Mouse (Mus musculus) embryonic fibroblast, embryonic 13.5 days (primary cell): ENCODE measurements around the gene Ceacam1. TPM values are rescaled to one million over a fixed set of nuclear protein-coding genes. Genes with fewer than 3 reads are reported as not detected.
"Not testable (repeated sequence)": the region's sequence is repeated elsewhere in the genome, so short reads cannot be mapped to it uniquely, and the experiment has no call there.

Experiments
- H3K27ac ChIP-seq: 2 replicates; pipeline ENCODE4 v1.5.1; 2012; ENCODE audit warnings: low read length, control low read depth, inconsistent platforms; ENCODE audit not compliant: insufficient read depth
- H3K4me1 ChIP-seq: 2 replicates; pipeline ENCODE4 v1.6.1; 2011; ENCODE audit warnings: low read length; ENCODE audit not compliant: control insufficient read depth, insufficient read depth
- H3K4me3 ChIP-seq: 2 replicates; pipeline ENCODE4 v1.5.1; 2011; ENCODE audit warnings: mild to moderate bottlenecking, control low read depth, low read length; ENCODE audit not compliant: insufficient read depth
- CTCF ChIP-seq: IDR thresholded peaks from 2 replicates; pipeline ENCODE4 v1.5.1; 2011; ENCODE audit warnings: mild to moderate bottlenecking, control low read depth, low read length, moderate library complexity, borderline replicate concordance; ENCODE audit not compliant: insufficient read depth
- POLR2A ChIP-seq: IDR thresholded peaks from 2 replicates; pipeline ENCODE4 v1.6.1; 2011; ENCODE audit warnings: low read depth, mild to moderate bottlenecking, control low read depth, low read length, moderate library complexity
- polyA plus RNA-seq: library from polyadenylated mRNA; stranded (reverse); fragments of >200 nt; gene quantifications from 2 replicates; pipeline ENCODE4 v1.2.4, GENCODE M21; 2011; ENCODE audit warnings: low read depth; ENCODE audit not compliant: missing spikeins, insufficient read length

Gene Ceacam1
- polyA plus RNA-seq: not detected in 2 replicates

GRCm38 (mm10) chr7:25477091-25477751 is at the start of gene Ceacam1:
Gene Ceacam1, minus strand, starts transcription at chr7:25477603.
- not testable (repeated sequence) for H3K4me3 ChIP-seq, H3K4me1 ChIP-seq, H3K27ac ChIP-seq

- not testable (repeated sequence) for H3K4me3 ChIP-seq, H3K27ac ChIP-seq, H3K4me1 ChIP-seq
These were observed 38.8 kb upstream of the Ceacam1 start for GRCm38 (mm10) chr7:25516070-25516777.

- not testable (repeated sequence) for H3K4me1 ChIP-seq, H3K4me3 ChIP-seq, H3K27ac ChIP-seq
These were observed 38.3 kb upstream of the Ceacam1 start for GRCm38 (mm10) chr7:25515667-25516066.

GRCm38 (mm10) chr7:25509925-25510324 is 32.5 kb upstream of the Ceacam1 start:
- no peak overlapping the region for H3K4me3 ChIP-seq
- no peaks in the 10 kb centered on the region for H3K4me1 ChIP-seq
- no peak overlapping the region for H3K27ac ChIP-seq
- TF ChIP-seq POLR2A: no peak
- TF ChIP-seq CTCF: no peak

GRCm38 (mm10) chr7:25494649-25495048 is 17.2 kb upstream of the Ceacam1 start:
- Histone ChIP-seq H3K27ac (no peak overlapping the region), H3K4me3 (no peak overlapping the region), H3K4me1 (no peaks in the 10 kb centered on the region)
- TF ChIP-seq CTCF (no peak), POLR2A (no peak)

- not testable (repeated sequence) for H3K4me3 ChIP-seq, H3K4me1 ChIP-seq, H3K27ac ChIP-seq
These were observed 13.3 kb upstream of the Ceacam1 start for GRCm38 (mm10) chr7:25490698-25491097.

GRCm38 (mm10) chr7:25489382-25489781 is 12.0 kb upstream of the Ceacam1 start:
- H3K27ac ChIP-seq, H3K4me1 ChIP-seq, H3K4me3 ChIP-seq: not testable (repeated sequence)

- TF ChIP-seq CTCF (no peak), POLR2A (no peak)
- no peaks in the 10 kb centered on the region for H3K4me1 ChIP-seq
- no peak overlapping the region for H3K27ac ChIP-seq
- H3K4me3 ChIP-seq: no peak overlapping the region
These were observed 8.8 kb upstream of the Ceacam1 start for GRCm38 (mm10) chr7:25486186-25486585.

GRCm38 (mm10) chr7:25485061-25485460 is 7.7 kb upstream of the Ceacam1 start:
- H3K4me3 ChIP-seq: no peak overlapping the region
- H3K4me1 ChIP-seq: no peaks in the 10 kb centered on the region
- H3K27ac ChIP-seq: no peak overlapping the region
- no peak for TF ChIP-seq CTCF
- TF ChIP-seq POLR2A: no peak

- H3K4me1 ChIP-seq: no peaks in the 10 kb centered on the region
- H3K27ac ChIP-seq: no peak overlapping the region
- TF ChIP-seq POLR2A (no peak), CTCF (no peak)
These were observed 5.8 kb upstream of the Ceacam1 start for GRCm38 (mm10) chr7:25483133-25483735.

GRCm38 (mm10) chr7:25480791-25481190 is 3.4 kb upstream of the Ceacam1 start:
- H3K27ac ChIP-seq, H3K4me1 ChIP-seq, H3K4me3 ChIP-seq: not testable (repeated sequence)
- 0 out of 2 replicates have a peak, but pooled peaks have one; percentile 30 for TF ChIP-seq CTCF

More at GRCm38 (mm10) chr7:25483133-25483735, 5.8 kb upstream of the Ceacam1 start:
- H3K4me3 ChIP-seq: no peak overlapping the region
